Mouse (Mus musculus): ENCODE results near the gene Osbpl9. TPM values are rescaled to one million over a fixed set of nuclear protein-coding genes. Genes with fewer than 3 reads are reported as not detected.

The Osbpl9 gene
- polyA plus RNA-seq, 1 experiment, result 5.6 TPM

DNA sequence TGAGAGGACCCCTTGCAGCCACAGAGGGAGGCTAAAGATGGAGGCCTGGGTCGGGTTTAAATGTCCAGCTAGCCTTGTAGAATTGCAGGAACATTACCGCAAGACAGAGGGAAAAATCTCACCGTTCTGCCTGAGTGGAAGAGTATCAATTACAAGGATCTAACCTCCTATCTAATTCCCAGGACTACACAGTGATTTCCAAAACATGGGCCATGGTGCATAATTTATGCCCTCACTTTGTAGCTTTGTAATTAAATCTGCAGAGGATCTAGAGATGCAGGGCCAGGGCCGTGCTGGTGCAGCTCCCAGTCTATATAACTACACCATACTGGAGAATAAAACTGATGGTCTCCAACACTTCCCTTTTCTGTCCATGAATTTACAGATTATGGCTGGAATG lies 8.8 kb upstream of the Osbpl9 start:
- Histone ChIP-seq H3K9me3 (no peaks in the 10 kb centered on the region), H3K27me3 (replicated peaks) (no peaks in the 10 kb centered on the region), H3K36me3 (replicated peaks; ENCODE audit: low read length) (no peaks in the 10 kb centered on the region), H3K4me1 (peaks cover 17% of the 10 kb centered on the region), H3K4me3 (replicated peaks) (no peak overlapping the region)
- TF ChIP-seq GATA1 (IDR thresholded peaks at IDR 0.05; ENCODE audit: borderline replicate concordance, low read length) (no peak), FLI1 (IDR thresholded peaks at IDR 0.05; ENCODE audit: low read length) (no peak)

DNA sequence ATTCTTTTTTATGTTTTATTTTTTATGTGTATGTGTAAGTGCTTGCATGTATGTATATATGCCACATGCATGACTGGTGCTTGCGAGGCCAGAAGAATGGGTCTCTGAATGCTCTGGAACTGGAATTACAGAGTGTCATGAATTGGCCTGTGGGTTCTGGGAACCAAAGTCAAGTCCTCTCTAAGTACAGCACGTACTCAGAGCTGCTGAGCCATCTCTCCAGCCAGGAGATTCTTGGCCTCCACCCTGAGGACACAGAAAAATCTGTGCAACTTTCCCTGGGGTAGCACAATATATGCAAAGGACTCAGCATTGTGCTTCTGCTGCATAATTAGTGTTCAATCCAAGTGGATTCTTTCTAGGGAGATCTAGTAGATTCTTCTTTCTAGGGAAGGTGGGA lies 8.2 kb upstream of the Osbpl9 start:
- Histone ChIP-seq H3K9me3 (no peaks in the 10 kb centered on the region), H3K4me3 (replicated peaks) (no peak overlapping the region), H3K4me1 (peaks cover 17% of the 10 kb centered on the region), H3K36me3 (replicated peaks; ENCODE audit: low read length) (no peaks in the 10 kb centered on the region), H3K27me3 (replicated peaks) (no peaks in the 10 kb centered on the region)
- no peak for TF ChIP-seq GATA1 (IDR thresholded peaks at IDR 0.05; ENCODE audit: borderline replicate concordance, low read length)
- TF ChIP-seq FLI1 (IDR thresholded peaks at IDR 0.05; ENCODE audit: low read length), result no peak

DNA sequence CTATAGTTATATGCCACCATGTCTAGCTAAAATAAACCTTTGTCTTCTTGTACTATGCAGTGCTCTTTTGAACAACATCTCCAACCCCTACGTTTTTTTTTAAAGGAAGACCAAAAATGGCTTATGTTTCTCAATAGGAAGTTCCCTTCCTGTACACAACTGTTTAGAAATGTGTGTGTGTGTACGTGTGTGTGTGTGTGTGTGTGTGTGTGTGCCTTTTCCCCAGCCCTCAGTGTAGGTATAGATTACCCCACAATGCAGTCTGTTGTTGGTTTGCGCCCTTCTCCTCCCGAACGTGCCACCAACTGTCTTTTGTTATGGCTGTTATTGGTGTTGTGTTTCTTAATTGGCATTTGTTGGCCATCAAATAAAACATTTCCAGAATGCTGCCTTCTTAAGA lies 5.5 kb upstream of the Osbpl9 start:
- Histone ChIP-seq H3K4me3 (replicated peaks) (no peak overlapping the region), H3K4me1 (peaks cover 10% of the 10 kb centered on the region), H3K9me3 (no peaks in the 10 kb centered on the region), H3K36me3 (replicated peaks; ENCODE audit: low read length) (no peaks in the 10 kb centered on the region), H3K27me3 (replicated peaks) (no peaks in the 10 kb centered on the region)
- TF ChIP-seq FLI1 (IDR thresholded peaks at IDR 0.05; ENCODE audit: low read length), result no peak

DNA sequence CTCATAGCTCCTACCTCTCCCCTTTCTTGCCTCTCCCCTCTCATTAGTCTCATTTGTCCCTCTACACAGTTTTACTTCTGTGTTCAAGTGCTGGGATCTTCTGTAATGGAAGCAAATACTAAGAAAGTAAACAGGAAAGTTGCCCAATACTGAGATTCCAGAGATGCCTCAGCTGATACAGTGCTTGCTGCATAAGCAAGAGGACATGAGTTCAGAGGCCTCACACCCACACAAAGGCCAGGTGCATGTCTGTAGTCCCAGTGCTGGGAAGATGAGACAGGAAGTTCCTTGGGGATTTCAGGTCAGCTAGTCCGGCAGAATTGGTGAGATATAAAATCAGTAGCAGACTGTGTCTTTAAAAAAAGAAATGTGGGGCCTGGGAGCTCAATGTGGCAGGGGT lies 2.3 kb upstream of the Osbpl9 start:
- Histone ChIP-seq H3K4me1 (peaks cover 21% of the 10 kb centered on the region), H3K27me3 (replicated peaks) (no peaks in the 10 kb centered on the region), H3K36me3 (replicated peaks; ENCODE audit: low read length) (no peaks in the 10 kb centered on the region), H3K9me3 (no peaks in the 10 kb centered on the region), H3K4me3 (replicated peaks) (no peak overlapping the region)
- no peak for TF ChIP-seq GATA1 (IDR thresholded peaks at IDR 0.05; ENCODE audit: borderline replicate concordance, low read length)
- TF ChIP-seq FLI1 (IDR thresholded peaks at IDR 0.05; ENCODE audit: low read length), result no peak

DNA sequence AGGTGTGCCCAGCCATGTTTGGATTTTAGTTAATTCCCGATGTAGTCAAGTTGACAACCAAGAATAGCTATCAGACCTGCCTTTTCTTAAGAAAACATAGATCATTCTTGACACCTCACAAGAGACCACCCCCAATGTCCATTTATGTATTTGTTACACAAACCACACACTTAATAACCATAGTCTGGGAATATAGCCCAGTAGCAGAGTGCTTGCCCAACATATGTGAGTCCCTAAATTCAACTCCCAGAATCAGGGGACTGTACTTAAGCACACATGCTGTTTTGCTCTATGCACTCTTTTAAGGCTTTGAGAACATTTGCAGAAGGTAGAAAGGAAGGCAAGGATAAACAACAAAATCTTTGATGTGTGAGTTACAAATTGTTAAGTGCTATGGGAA lies 1.9 kb upstream of the Osbpl9 start:
- peaks cover 23% of the 10 kb centered on the region for H3K4me1 ChIP-seq
- H3K4me3 ChIP-seq (replicated peaks), result no peak overlapping the region
- no peaks in the 10 kb centered on the region for H3K9me3 ChIP-seq
- TF ChIP-seq FLI1 (IDR thresholded peaks at IDR 0.05; ENCODE audit: low read length) (no peak), GATA1 (IDR thresholded peaks at IDR 0.05; ENCODE audit: borderline replicate concordance, low read length) (no peak)
- H3K36me3 ChIP-seq (replicated peaks; ENCODE audit: low read length), result peaks cover 2% of the 10 kb centered on the region
- H3K27me3 ChIP-seq (replicated peaks), result no peaks in the 10 kb centered on the region

DNA sequence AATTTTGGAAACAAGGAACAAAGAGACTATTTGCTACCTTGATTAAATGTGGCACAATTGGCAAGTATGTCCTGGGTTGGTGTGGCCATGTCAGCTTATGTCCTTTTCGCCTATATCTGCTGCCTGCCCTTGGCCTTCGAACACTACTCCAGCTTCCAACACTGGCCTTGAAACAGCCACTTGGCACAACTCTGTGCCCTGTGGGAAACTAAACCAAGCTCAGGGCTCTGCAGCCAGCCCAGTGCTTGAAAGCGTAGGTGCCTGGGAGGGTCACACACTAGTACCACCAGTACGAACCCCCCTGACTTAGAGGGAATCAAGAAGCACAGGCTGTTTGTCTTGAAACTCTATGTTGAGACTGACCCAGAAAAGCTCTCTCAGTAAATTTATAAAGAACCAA lies 3.0 kb downstream of the Osbpl9 start:
- TF ChIP-seq GATA1 (IDR thresholded peaks at IDR 0.05; ENCODE audit: borderline replicate concordance, low read length) (no peak), FLI1 (IDR thresholded peaks at IDR 0.05; ENCODE audit: low read length) (no peak)
- H3K27me3 ChIP-seq (replicated peaks), result no peaks in the 10 kb centered on the region
- peaks cover 3% of the 10 kb centered on the region for H3K36me3 ChIP-seq (replicated peaks; ENCODE audit: low read length)
- peak overlapping the region; percentile 30 for H3K4me3 ChIP-seq (replicated peaks)
- H3K9me3 ChIP-seq, result no peaks in the 10 kb centered on the region
- H3K4me1 ChIP-seq, result peaks cover 19% of the 10 kb centered on the region

DNA sequence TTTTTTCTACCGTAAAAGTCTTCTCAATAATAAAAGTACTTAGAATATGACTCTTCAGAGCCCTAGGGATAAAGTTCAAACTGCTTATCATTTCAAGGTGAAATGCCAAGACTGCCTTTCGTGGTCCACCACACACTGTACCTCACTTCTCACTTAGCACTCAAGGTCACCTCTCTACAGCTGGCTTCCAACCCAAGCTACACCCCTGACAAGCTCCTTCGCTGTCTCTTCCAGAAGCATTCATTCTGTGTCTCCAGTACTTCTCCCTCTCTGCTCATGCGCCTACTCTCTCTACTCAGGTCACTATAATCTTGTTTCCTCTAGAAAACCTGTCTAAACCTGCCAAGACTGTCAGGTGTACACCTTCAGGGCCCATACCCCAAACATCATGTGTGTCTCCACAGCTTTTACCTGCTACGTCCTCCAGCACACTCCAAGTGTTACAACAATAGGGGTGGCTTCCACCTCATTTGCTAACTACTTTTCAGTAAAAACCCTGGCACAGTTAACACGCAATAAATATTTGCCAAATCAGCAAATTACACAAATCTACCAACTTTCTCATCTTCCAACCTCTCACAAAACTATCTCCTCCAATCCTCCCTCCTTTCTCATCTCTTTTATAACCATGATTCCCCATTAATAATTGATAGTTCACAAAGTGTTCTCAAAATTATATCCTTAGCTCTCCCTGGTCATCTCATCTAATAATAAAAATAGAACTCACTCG lies 6.0 kb downstream of the Osbpl9 start:
- H3K27me3 ChIP-seq (replicated peaks), result no peaks in the 10 kb centered on the region
- peaks cover 3% of the 10 kb centered on the region for H3K36me3 ChIP-seq (replicated peaks; ENCODE audit: low read length)
- H3K4me1 ChIP-seq, result peaks cover 17% of the 10 kb centered on the region
- TF ChIP-seq FLI1 (IDR thresholded peaks at IDR 0.05; ENCODE audit: low read length) (no peak), GATA1 (IDR thresholded peaks at IDR 0.05; ENCODE audit: borderline replicate concordance, low read length) (no peak)
- H3K4me3 ChIP-seq (replicated peaks), result no peak overlapping the region
- no peaks in the 10 kb centered on the region for H3K9me3 ChIP-seq

DNA sequence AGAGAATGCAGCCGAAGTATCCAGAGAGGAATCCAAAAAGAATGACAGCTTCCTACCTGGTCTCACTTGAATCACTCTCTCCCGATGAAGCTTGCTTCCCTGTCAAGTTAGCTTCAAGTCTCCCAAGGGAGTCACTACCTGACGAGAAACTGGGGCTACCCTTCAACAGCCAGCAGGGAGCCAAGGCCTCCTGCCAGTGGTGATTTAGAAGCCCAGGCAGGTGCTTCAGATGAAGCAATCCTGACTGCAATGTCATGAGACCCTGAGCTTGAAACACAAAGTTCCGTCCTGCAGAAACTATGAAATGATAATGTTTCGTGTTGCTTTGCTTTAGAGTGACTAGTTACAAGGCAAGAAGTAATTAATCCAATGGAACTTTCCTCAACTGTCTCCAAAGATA lies 8.2 kb downstream of the Osbpl9 start:
- Histone ChIP-seq H3K4me1 (peaks cover 9% of the 10 kb centered on the region), H3K4me3 (replicated peaks) (no peak overlapping the region), H3K27me3 (replicated peaks) (no peaks in the 10 kb centered on the region), H3K9me3 (no peaks in the 10 kb centered on the region), H3K36me3 (replicated peaks; ENCODE audit: low read length) (no peaks in the 10 kb centered on the region)
- TF ChIP-seq FLI1 (IDR thresholded peaks at IDR 0.05; ENCODE audit: low read length), result no peak
- no peak for TF ChIP-seq GATA1 (IDR thresholded peaks at IDR 0.05; ENCODE audit: borderline replicate concordance, low read length)

DNA sequence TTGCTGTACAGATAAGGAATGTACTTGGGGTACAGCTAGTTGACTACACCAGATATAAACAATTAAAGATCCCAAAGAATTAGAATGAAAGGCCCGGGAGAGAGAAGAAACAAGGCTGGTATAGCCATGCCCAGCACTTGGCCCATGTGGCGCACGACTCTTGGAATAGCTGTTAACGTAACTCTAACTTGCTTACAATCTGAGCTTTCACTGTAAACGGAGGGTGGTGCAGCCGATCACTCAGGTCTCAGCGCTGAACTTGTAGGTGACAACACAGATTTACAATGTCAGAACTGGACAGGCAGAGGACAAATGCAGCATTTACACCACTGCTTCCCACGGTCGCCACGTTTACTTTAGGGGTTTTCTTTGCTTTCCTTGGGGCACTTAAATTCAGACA lies 10.5 kb downstream of the Osbpl9 start:
- H3K4me3 ChIP-seq (replicated peaks), result no peak overlapping the region
- H3K36me3 ChIP-seq (replicated peaks; ENCODE audit: low read length), result no peaks in the 10 kb centered on the region
- H3K9me3 ChIP-seq, result no peaks in the 10 kb centered on the region
- TF ChIP-seq FLI1 (IDR thresholded peaks at IDR 0.05; ENCODE audit: low read length) (no peak), GATA1 (IDR thresholded peaks at IDR 0.05; ENCODE audit: borderline replicate concordance, low read length) (no peak)
- H3K27me3 ChIP-seq (replicated peaks), result no peaks in the 10 kb centered on the region
- peaks cover 15% of the 10 kb centered on the region for H3K4me1 ChIP-seq

DNA sequence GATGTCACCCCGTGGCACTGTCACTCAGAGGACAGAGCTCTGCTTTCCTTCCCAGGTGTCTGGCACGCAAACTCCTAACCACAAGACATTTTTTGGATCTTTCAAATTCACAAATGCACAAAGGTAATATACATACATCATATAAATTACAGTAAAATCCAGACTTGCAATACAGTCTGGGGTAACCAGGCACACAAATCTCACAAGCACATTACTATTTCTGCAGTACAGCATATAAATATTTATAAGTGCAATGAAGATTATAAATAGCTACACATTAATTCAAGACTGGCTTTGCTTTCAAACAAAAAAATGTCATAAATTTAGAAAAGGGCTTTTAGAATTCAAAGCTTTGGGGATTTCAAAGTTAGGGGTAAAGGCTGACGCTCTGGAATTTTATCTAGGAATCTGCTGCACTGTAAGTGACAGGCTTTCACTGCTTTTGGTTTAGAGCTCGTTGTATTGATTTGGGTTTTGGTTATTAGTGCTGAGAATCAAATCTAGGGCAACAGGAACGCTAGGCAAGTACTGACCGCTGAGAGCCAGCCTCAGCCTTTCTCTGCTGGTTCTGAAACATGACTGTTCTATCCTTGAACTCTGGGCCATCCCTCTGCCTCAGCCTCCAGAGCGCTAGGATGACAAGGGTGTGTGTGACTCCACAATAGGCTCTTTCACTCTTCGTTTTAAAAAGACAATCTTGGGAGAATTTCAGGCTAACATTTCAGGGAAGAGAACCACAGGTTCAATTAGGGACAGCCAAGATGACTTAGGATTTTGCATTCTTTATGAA lies 16.3 kb downstream of the Osbpl9 start:
- H3K4me3 ChIP-seq (replicated peaks), result no peak overlapping the region
- no peaks in the 10 kb centered on the region for H3K27me3 ChIP-seq (replicated peaks)
- no peaks in the 10 kb centered on the region for H3K36me3 ChIP-seq (replicated peaks; ENCODE audit: low read length)
- no peak for TF ChIP-seq FLI1 (IDR thresholded peaks at IDR 0.05; ENCODE audit: low read length)
- H3K4me1 ChIP-seq, result peaks cover 14% of the 10 kb centered on the region
- no peaks in the 10 kb centered on the region for H3K9me3 ChIP-seq

Data from megakaryocyte, embryonic 14.5 days (primary cell).